Mouse (Mus musculus) adrenal gland, adult 8-10 months (tissue): ENCODE results near the gene Fastk. TPM values are rescaled to one million over a fixed set of nuclear protein-coding genes. Genes with fewer than 3 reads are reported as not detected.
A peak's percentile ranks its signal among the peaks of the same experiment; 100 is the strongest.

Experiments used
- DNase-seq: peaks from one replicate; pipeline ENCODE4 v3.0.0; 2022
- total RNA-seq, 4 experiments: library from RNA; stranded (reverse); gene quantifications; 2 replicates each; pipeline ENCODE4 v1.2.4; 2022

Fastk gene
- total RNA-seq, 4 experiments from 2014 or later, result 96.8 to 117 (median 102) TPM

GRCm38 (mm10) chr5:24452691-24453233, 7.7 kb upstream of the Fastk start:
- peak; percentile 42 for DNase-seq

- no peak for DNase-seq
These were observed 7.1 kb upstream of the Fastk start, which contains the start of gene Agap3 for GRCm38 (mm10) chr5:24452030-24452690. Agap3 (plus strand) TSS chr5:24452177.

- peak; percentile 77 for DNase-seq
These were observed 6.4 kb upstream of the Fastk start for GRCm38 (mm10) chr5:24451264-24452029.

- DNase-seq, result peak; percentile 87
These were observed 2.7 kb upstream of the Fastk start, which contains the start of gene Tmub1 for GRCm38 (mm10) chr5:24447624-24448298. Tmub1 (minus strand) TSS chr5:24447854.

GRCm38 (mm10) chr5:24446630-24447029, 1.5 kb upstream of the Fastk start:
- DNase-seq, result no peak

GRCm38 (mm10) chr5:24445428-24446080, 467 bp upstream of the Fastk start:
- DNase-seq, result no peak

- DNase-seq, result no peak
These were observed 1.2 kb downstream of the Fastk start for GRCm38 (mm10) chr5:24443927-24444326.

- DNase-seq, result no peak
These were observed 1.9 kb downstream of the Fastk start for GRCm38 (mm10) chr5:24443204-24443603.

GRCm38 (mm10) chr5:24442029-24442428, 3.1 kb downstream of the Fastk start:
- no peak for DNase-seq

- DNase-seq, result no peak
These were observed 3.9 kb downstream of the Fastk start for GRCm38 (mm10) chr5:24441187-24441586.

- no peak for DNase-seq
These were observed 11.1 kb downstream of the Fastk start for GRCm38 (mm10) chr5:24433993-24434392.

- DNase-seq, result no peak
These were observed 16.5 kb downstream of the Fastk start for GRCm38 (mm10) chr5:24428596-24428995.

GRCm38 (mm10) chr5:24427981-24428402, 17.1 kb downstream of the Fastk start:
- no peak for DNase-seq

- DNase-seq, result no peak
These were observed 17.8 kb downstream of the Fastk start for GRCm38 (mm10) chr5:24427285-24427633.

- DNase-seq, result no peak
These were observed 18.4 kb downstream of the Fastk start for GRCm38 (mm10) chr5:24426556-24427284.

GRCm38 (mm10) chr5:24426037-24426432, 19.1 kb downstream of the Fastk start:
- DNase-seq, result no peak

GRCm38 (mm10) chr5:24425421-24426036, 19.6 kb downstream of the Fastk start:
- peak; percentile 45 for DNase-seq

GRCm38 (mm10) chr5:24424861-24425411, 20.2 kb downstream of the Fastk start:
- peak; percentile 71 for DNase-seq

- no peak for DNase-seq
These were observed 20.9 kb downstream of the Fastk start for GRCm38 (mm10) chr5:24424004-24424781.
